Mouse (Mus musculus) liver, embryonic 14.5 days (tissue): ENCODE data around the gene Adgrg5.

Experiments
- CTCF ChIP-seq: IDR thresholded peaks from 2 replicates; pipeline ENCODE4 v1.5.1; 2016; ENCODE audit warnings: antibody characterized with exemption, low read depth, control low read depth
- EP300 ChIP-seq: IDR thresholded peaks from 2 replicates; pipeline ENCODE4 v1.6.1; 2016; ENCODE audit warnings: antibody characterized with exemption, low read depth

DNA sequence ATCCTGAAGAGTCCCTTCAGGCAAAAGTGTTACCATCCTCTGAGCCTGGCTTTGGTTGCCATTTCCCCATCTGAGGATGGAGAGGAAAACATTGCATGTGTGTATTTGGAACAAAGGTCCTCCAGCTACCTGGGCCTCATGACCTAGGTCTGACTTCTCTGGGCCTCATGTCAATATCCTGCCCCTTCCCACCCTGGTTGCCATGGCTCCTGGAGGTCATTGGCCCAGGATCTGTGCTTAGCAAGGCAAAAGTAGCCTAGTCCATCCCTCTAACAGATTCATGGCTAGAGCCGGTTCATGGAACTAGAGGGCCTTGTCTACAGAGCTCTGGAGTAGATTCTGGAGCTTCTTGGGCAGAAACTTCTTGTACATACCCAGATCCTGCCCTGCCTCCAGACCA is 38.7 kb downstream of the Adgrg5 start:
- TF ChIP-seq EP300 (no peak), CTCF (no peak)
